Mouse (Mus musculus) lung, postnatal 4 days (tissue): ENCODE results near the gene Kank1.

ENCODE experiments used
- DNase-seq, 2 experiments: peaks; one replicate each; pipeline ENCODE4 v3.0.0; 2021

Kank1 gene

GRCm38 (mm10) chr19:25372794-25373193 lies 136.0 kb downstream of the Kank1 start:
- no peak for DNase-seq

GRCm38 (mm10) chr19:25373594-25373993 lies 136.8 kb downstream of the Kank1 start:
- no peak for DNase-seq

- DNase-seq = no peak
Measured at GRCm38 (mm10) chr19:25374191-25374590, 137.4 kb downstream of the Kank1 start.

- DNase-seq = peak; percentile 43 to 51
Measured at GRCm38 (mm10) chr19:25374926-25375325, 138.2 kb downstream of the Kank1 start.

- DNase-seq = no peak
Measured at GRCm38 (mm10) chr19:25376871-25377270, 140.1 kb downstream of the Kank1 start.

GRCm38 (mm10) chr19:25380675-25381074 lies 143.9 kb downstream of the Kank1 start:
- no peak for DNase-seq

- DNase-seq = peak in 1 of 2 experiments; percentile 31
Measured at GRCm38 (mm10) chr19:25381972-25382371, 145.2 kb downstream of the Kank1 start.

GRCm38 (mm10) chr19:25382494-25382893 lies 145.7 kb downstream of the Kank1 start:
- DNase-seq = no peak

GRCm38 (mm10) chr19:25383386-25384146 lies 146.8 kb downstream of the Kank1 start:
- peak; percentile 28 to 36 for DNase-seq

- DNase-seq = no peak
Measured at GRCm38 (mm10) chr19:25385981-25386380, 149.2 kb downstream of the Kank1 start.

GRCm38 (mm10) chr19:25386679-25387470 lies 150.1 kb downstream of the Kank1 start:
- no peak for DNase-seq

GRCm38 (mm10) chr19:25387902-25388301 lies 151.1 kb downstream of the Kank1 start:
- DNase-seq = no peak

- peak in 1 of 2 experiments; percentile 52 for DNase-seq
Measured at GRCm38 (mm10) chr19:25392135-25392534, 155.4 kb downstream of the Kank1 start.

- peak; percentile 63 to 81 for DNase-seq
Measured at GRCm38 (mm10) chr19:25395035-25395434, 158.3 kb downstream of the Kank1 start.

GRCm38 (mm10) chr19:25396709-25397266 lies 160.0 kb downstream of the Kank1 start:
- no peak for DNase-seq

- peak; percentile 36 to 39 for DNase-seq
Measured at GRCm38 (mm10) chr19:25399511-25400211, 162.9 kb downstream of the Kank1 start.

- DNase-seq = no peak
Measured at GRCm38 (mm10) chr19:25400212-25400913, 163.6 kb downstream of the Kank1 start.

GRCm38 (mm10) chr19:25401521-25401920 lies 164.7 kb downstream of the Kank1 start:
- no peak for DNase-seq

GRCm38 (mm10) chr19:25404163-25404562 lies 167.4 kb downstream of the Kank1 start:
- no peak for DNase-seq

GRCm38 (mm10) chr19:25405987-25406386 lies 169.2 kb downstream of the Kank1 start:
- DNase-seq = no peak

- DNase-seq = peak; percentile 73 to 86
Measured at GRCm38 (mm10) chr19:25406481-25407184, 169.9 kb downstream of the Kank1 start.
